Mouse (Mus musculus) lung, postnatal 14 days (tissue): ENCODE results near the gene Chuk.

Experiments used
- DNase-seq: peaks from one replicate; pipeline ENCODE4 v3.0.0; 2021

Gene Chuk

GRCm38 (mm10) chr19:44030024-44030423, 77.3 kb downstream of the Chuk start:
- no peak for DNase-seq

- no peak for DNase-seq
Observed at GRCm38 (mm10) chr19:44028972-44029371, 78.3 kb downstream of the Chuk start, which contains the start of gene Cyp2c23. TSS of gene Cyp2c23 (minus strand) at chr19:44029208.

- no peak for DNase-seq
Observed at GRCm38 (mm10) chr19:44026956-44027530, 80.2 kb downstream of the Chuk start.

GRCm38 (mm10) chr19:44024921-44025585, 82.2 kb downstream of the Chuk start:
- DNase-seq: no peak
